Mouse (Mus musculus): Measurements from ENCODE around the gene Hist1h4f.
"Not testable (repeated sequence)": the region's sequence is repeated elsewhere in the genome, so short reads cannot be mapped to it uniquely, and the experiment has no call there.

Gene Hist1h4f

GRCm38 (mm10) chr13:23551146-23551834, at the start of gene Hist1h4f:
TSS of gene Hist1h4f (minus strand) at chr13:23551648.
- peak; percentile 81 to 85 for DNase-seq (ENCODE audit: low spot score in 2 of 2)

GRCm38 (mm10) chr13:23597957-23598356, 46.5 kb upstream of the Hist1h4f start:
- DNase-seq (ENCODE audit: low spot score in 2 of 2) = peak in 1 of 2 experiments; percentile 74

- no peak for DNase-seq (ENCODE audit: low spot score in 2 of 2)
These were observed 44.3 kb upstream of the Hist1h4f start for GRCm38 (mm10) chr13:23595622-23596372.

GRCm38 (mm10) chr13:23595185-23595584, 43.7 kb upstream of the Hist1h4f start:
- no peak for DNase-seq (ENCODE audit: low spot score in 2 of 2)

GRCm38 (mm10) chr13:23593051-23593770, 41.8 kb upstream of the Hist1h4f start:
- DNase-seq (ENCODE audit: low spot score in 2 of 2) = no peak

- no peak for DNase-seq (ENCODE audit: low spot score in 2 of 2)
These were observed 41.2 kb upstream of the Hist1h4f start for GRCm38 (mm10) chr13:23592614-23593013.

- DNase-seq (ENCODE audit: low spot score in 2 of 2) = not testable (repeated sequence)
These were observed 40.4 kb upstream of the Hist1h4f start for GRCm38 (mm10) chr13:23591886-23592285.

GRCm38 (mm10) chr13:23591206-23591605, 39.8 kb upstream of the Hist1h4f start:
- no peak for DNase-seq (ENCODE audit: low spot score in 2 of 2)

- DNase-seq (ENCODE audit: low spot score in 2 of 2) = no peak
These were observed 35.4 kb upstream of the Hist1h4f start for GRCm38 (mm10) chr13:23586940-23587225.

GRCm38 (mm10) chr13:23586099-23586939, 34.9 kb upstream of the Hist1h4f start:
- DNase-seq (ENCODE audit: low spot score in 2 of 2) = no peak

- peak; percentile 88 to 93 for DNase-seq (ENCODE audit: low spot score in 2 of 2)
These were observed 34.1 kb upstream of the Hist1h4f start for GRCm38 (mm10) chr13:23585442-23586098.

- peak; percentile 69 to 75 for DNase-seq (ENCODE audit: low spot score in 2 of 2)
These were observed 33.6 kb upstream of the Hist1h4f start for GRCm38 (mm10) chr13:23585029-23585441.

GRCm38 (mm10) chr13:23584331-23584730, 32.9 kb upstream of the Hist1h4f start:
- DNase-seq (ENCODE audit: low spot score in 2 of 2) = no peak

GRCm38 (mm10) chr13:23583387-23584068, 32.1 kb upstream of the Hist1h4f start:
- no peak for DNase-seq (ENCODE audit: low spot score in 2 of 2)

- DNase-seq (ENCODE audit: low spot score in 2 of 2) = no peak
These were observed 31.0 kb upstream of the Hist1h4f start for GRCm38 (mm10) chr13:23582219-23583056.

GRCm38 (mm10) chr13:23581408-23582218, 30.2 kb upstream of the Hist1h4f start, which contains the start of gene Hist1h4d:
TSS of gene Hist1h4d (plus strand) at chr13:23581598.
- DNase-seq (ENCODE audit: low spot score in 2 of 2) = peak; percentile 99 to 100

- no peak for DNase-seq (ENCODE audit: low spot score in 2 of 2)
These were observed 26.4 kb upstream of the Hist1h4f start for GRCm38 (mm10) chr13:23577835-23578234.

GRCm38 (mm10) chr13:23576906-23577639, 25.6 kb upstream of the Hist1h4f start:
- DNase-seq (ENCODE audit: low spot score in 2 of 2) = no peak

Data from heart, adult 9 months (tissue).